Mouse (Mus musculus) left cerebral cortex, postnatal 36 days (tissue): ENCODE measurements around the gene Lgi1. TPM values are rescaled to one million over a fixed set of nuclear protein-coding genes. Genes with fewer than 3 reads are reported as not detected.
A peak's percentile ranks its signal among the peaks of the same experiment; 100 is the strongest.

ENCODE experiments used
- DNase-seq, 2 experiments: peaks; one replicate each; pipeline ENCODE4 v3.0.0; 2021 to 2022; ENCODE audit warnings: low spot score in 2 of 2, mixed read lengths in 1 of 2
- intact Hi-C: fragments of 180-260 bp; cut with DNase I; formaldehyde crosslinking; loops from one replicate; pipeline ENCODE4 v1.15.1; 2025
- total RNA-seq, 2 experiments: library from RNA; stranded (reverse); gene quantifications; 2 replicates each; pipeline ENCODE4 v1.2.3; 2021

Lgi1 gene
- total RNA-seq, 2 experiments from 2014 or later, result 135 to 144 TPM

GRCm38 (mm10) chr19:38258651-38259065 lies 5.7 kb upstream of the Lgi1 start:
- intact Hi-C loops, result loop anchor here (5.0 kb wide), 1 partner anchor 94 kb away; no protein-coding TSS in a partner anchor
- peak; percentile 52 to 72 for DNase-seq

- intact Hi-C loops, result loop anchor here (5.0 kb wide), 1 partner anchor 93 kb away; no protein-coding TSS in a partner anchor
- DNase-seq, result no peak
These were observed 4.9 kb upstream of the Lgi1 start for GRCm38 (mm10) chr19:38259436-38259835.

- intact Hi-C loops, result no loop called here
- DNase-seq, result no peak
These were observed 4.0 kb upstream of the Lgi1 start for GRCm38 (mm10) chr19:38260346-38260745.

- no peak for DNase-seq
These were observed 3.0 kb upstream of the Lgi1 start for GRCm38 (mm10) chr19:38261351-38261750.

GRCm38 (mm10) chr19:38263829-38264504 lies 369 bp upstream of the Lgi1 start:
- intact Hi-C loops, result loop anchor here (1.0 kb wide), 1 partner anchor 40 kb away; the partner anchor contains the start of gene Fra10ac1
- peak; percentile 77 to 79 for DNase-seq

More at GRCm38 (mm10) chr19:38261351-38261750, 3.0 kb upstream of the Lgi1 start:
- intact Hi-C loops, result no loop called here

GRCm38 (mm10) chr19:38265767-38266166 lies 1.4 kb downstream of the Lgi1 start:
- DNase-seq, result no peak
- intact Hi-C loops, result loop anchor here (1.0 kb wide), 1 partner anchor 27 kb away; no protein-coding TSS in a partner anchor

- no peak for DNase-seq
- intact Hi-C loops, result no loop called here
These were observed 3.1 kb downstream of the Lgi1 start for GRCm38 (mm10) chr19:38267469-38267868.

GRCm38 (mm10) chr19:38271071-38271470 lies 6.7 kb downstream of the Lgi1 start:
- DNase-seq, result no peak
- intact Hi-C loops, result no loop called here

- no peak for DNase-seq
- intact Hi-C loops, result no loop called here
These were observed 9.5 kb downstream of the Lgi1 start for GRCm38 (mm10) chr19:38273820-38274219.

GRCm38 (mm10) chr19:38274747-38275421 lies 10.5 kb downstream of the Lgi1 start:
- intact Hi-C loops, result no loop called here
- no peak for DNase-seq

- intact Hi-C loops, result no loop called here
- no peak for DNase-seq
These were observed 11.9 kb downstream of the Lgi1 start for GRCm38 (mm10) chr19:38276226-38276625.

GRCm38 (mm10) chr19:38280242-38280641 lies 15.9 kb downstream of the Lgi1 start:
- peak in 1 of 2 experiments; percentile 34 for DNase-seq
- intact Hi-C loops, result no loop called here

GRCm38 (mm10) chr19:38282407-38282806 lies 18.1 kb downstream of the Lgi1 start:
- DNase-seq, result no peak
- intact Hi-C loops, result no loop called here

GRCm38 (mm10) chr19:38288556-38288955 lies 24.2 kb downstream of the Lgi1 start:
- no peak for DNase-seq
- intact Hi-C loops, result no loop called here

GRCm38 (mm10) chr19:38291432-38291831 lies 27.1 kb downstream of the Lgi1 start:
- peak; percentile 61 to 68 for DNase-seq
- intact Hi-C loops, result no loop called here

- intact Hi-C loops, result no loop called here
- DNase-seq, result no peak
These were observed 33.8 kb downstream of the Lgi1 start for GRCm38 (mm10) chr19:38298018-38298626.

GRCm38 (mm10) chr19:38308116-38308515 lies 43.8 kb downstream of the Lgi1 start:
- DNase-seq, result no peak
- intact Hi-C loops, result no loop called here

- intact Hi-C loops, result no loop called here
- DNase-seq, result no peak
These were observed 50.8 kb downstream of the Lgi1 start for GRCm38 (mm10) chr19:38315099-38315498.

- intact Hi-C loops, result no loop called here
- DNase-seq, result no peak
These were observed 52.4 kb downstream of the Lgi1 start for GRCm38 (mm10) chr19:38316602-38317313.

GRCm38 (mm10) chr19:38318308-38318707 lies 54.0 kb downstream of the Lgi1 start:
- DNase-seq, result no peak
- intact Hi-C loops, result no loop called here
